Mouse (Mus musculus): ENCODE results near the gene Zbtb20.

GRCm38 (mm10) chr16:42859251-42859650 lies 16.4 kb upstream of the Zbtb20 start:
- no peak for TF ChIP-seq POLR2A (IDR thresholded peaks at IDR 0.05; ENCODE audit: insufficient read depth, low read depth, low read length)
- TF ChIP-seq EP300 (IDR thresholded peaks at IDR 0.05; ENCODE audit: insufficient read depth, low read depth, low read length) = no peak

Measured in heart, adult 2 months (tissue).